Mouse (Mus musculus): ENCODE measurements around the gene Gdpd2. TPM values are rescaled to one million over a fixed set of nuclear protein-coding genes. Genes with fewer than 3 reads are reported as not detected.

Gdpd2 gene
- polyA plus RNA-seq, 1 experiment from 2014 or later = 9.9 TPM

Other genes with a start within 250 kb of the Gdpd2 start
- 36.0 and 39.2 TPM in 2 replicates for gene Igbp1, start 235.6 kb upstream of the Gdpd2 start, polyA plus RNA-seq (2016; fragmentation: Nextera tagmentation; extraction: Ambion mirVana)
- gene Dgat2l6, start 205.0 kb upstream of the Gdpd2 start, polyA plus RNA-seq (2016; fragmentation: Nextera tagmentation; extraction: Ambion mirVana) = not detected in 2 replicates
- not detected in 2 replicates for gene Awat1, start 157.6 kb upstream of the Gdpd2 start, polyA plus RNA-seq (2016; fragmentation: Nextera tagmentation; extraction: Ambion mirVana)
- gene P2ry4, start 135.0 kb upstream of the Gdpd2 start, polyA plus RNA-seq (2016; fragmentation: Nextera tagmentation; extraction: Ambion mirVana) = not detected in 2 replicates
- not detected in 2 replicates for gene Arr3, start 124.4 kb upstream of the Gdpd2 start, polyA plus RNA-seq (2016; fragmentation: Nextera tagmentation; extraction: Ambion mirVana)
- gene Kif4, start 104.1 kb upstream of the Gdpd2 start, polyA plus RNA-seq (2016; fragmentation: Nextera tagmentation; extraction: Ambion mirVana) = 32.2 and 39.0 TPM in 2 replicates
- gene Pdzd11, start 103.3 kb upstream of the Gdpd2 start, polyA plus RNA-seq (2016; fragmentation: Nextera tagmentation; extraction: Ambion mirVana) = 134 and 146 TPM in 2 replicates
- gene Dlg3, start 37.8 kb downstream of the Gdpd2 start, polyA plus RNA-seq (2016; fragmentation: Nextera tagmentation; extraction: Ambion mirVana) = 12.2 and 15.1 TPM in 2 replicates